Mouse (Mus musculus): ENCODE measurements around the gene Sgcb.
"Not testable (repeated sequence)": the region's sequence is repeated elsewhere in the genome, so short reads cannot be mapped to it uniquely, and the experiment has no call there.

The Sgcb gene

DNA sequence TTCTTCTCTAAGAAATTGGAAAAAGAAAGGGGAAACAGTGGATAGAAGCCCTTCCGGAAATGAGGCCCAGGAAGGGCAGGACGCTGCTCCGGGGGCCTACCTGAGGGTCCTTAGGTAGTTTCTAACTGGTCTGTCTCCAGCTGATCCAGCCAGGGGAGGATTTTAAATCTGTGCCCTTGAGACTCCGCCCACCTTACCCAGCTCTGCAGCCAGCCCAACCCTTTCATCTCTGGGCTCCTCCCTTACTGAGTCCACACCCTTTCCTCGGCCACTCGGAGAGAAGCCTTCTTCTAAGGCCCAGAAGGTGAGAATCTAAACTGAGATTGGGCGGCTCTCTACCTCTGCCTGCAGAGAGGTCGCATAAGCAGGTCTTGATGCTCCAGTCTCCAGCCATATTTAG, 15.3 kb downstream of the Sgcb start, which contains the start of gene Lrrc66:
Gene Lrrc66 (minus strand): TSS at position 236 of the 400 bp plus-strand sequence.
- no peak for DNase-seq

- no peak for DNase-seq
Measured at GRCm38 (mm10) chr5:73631001-73631558, 16.5 kb downstream of the Sgcb start.

- peak; percentile 24 to 33 for DNase-seq
Measured at GRCm38 (mm10) chr5:73630141-73630540, 17.4 kb downstream of the Sgcb start.

GRCm38 (mm10) chr5:73627991-73628390, 19.6 kb downstream of the Sgcb start:
- DNase-seq, result no peak

GRCm38 (mm10) chr5:73627559-73627958, 20.0 kb downstream of the Sgcb start:
- DNase-seq, result no peak

GRCm38 (mm10) chr5:73626842-73627241, 20.7 kb downstream of the Sgcb start:
- no peak for DNase-seq

DNA sequence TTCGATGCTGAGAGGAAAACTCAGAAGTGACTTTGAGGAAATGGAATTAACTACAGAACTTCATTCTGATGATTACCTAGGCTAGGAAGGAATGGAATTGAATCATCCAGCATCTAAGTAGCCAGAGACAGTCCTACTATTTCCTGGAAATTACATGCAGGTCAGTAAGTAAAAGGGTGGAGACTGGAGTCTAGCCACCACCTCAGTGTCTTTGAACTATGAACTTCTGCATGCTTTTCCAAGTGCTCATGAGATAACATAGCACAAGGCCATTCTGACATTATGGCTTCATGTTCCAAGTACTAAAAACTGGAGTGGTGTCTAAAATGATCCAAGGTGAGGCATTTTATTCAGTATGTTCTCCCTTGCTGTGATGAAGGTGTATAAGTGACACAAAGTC, 22.1 kb downstream of the Sgcb start:
- DNase-seq, result no peak

- DNase-seq, result no peak
Measured at GRCm38 (mm10) chr5:73618969-73619368, 28.6 kb downstream of the Sgcb start.

GRCm38 (mm10) chr5:73615211-73615610, 32.4 kb downstream of the Sgcb start:
- DNase-seq, result peak in 1 of 2 experiments; percentile 21

GRCm38 (mm10) chr5:73613296-73613695, 34.3 kb downstream of the Sgcb start:
- no peak for DNase-seq

- DNase-seq, result no peak
Measured at GRCm38 (mm10) chr5:73611071-73611470, 36.5 kb downstream of the Sgcb start.

GRCm38 (mm10) chr5:73604964-73605363, 42.6 kb downstream of the Sgcb start:
- no peak for DNase-seq

GRCm38 (mm10) chr5:73604542-73604941, 43.0 kb downstream of the Sgcb start:
- DNase-seq, result no peak

- no peak for DNase-seq
Measured at GRCm38 (mm10) chr5:73602865-73603264, 44.7 kb downstream of the Sgcb start.

- DNase-seq, result no peak
Measured at GRCm38 (mm10) chr5:73601361-73601763, 46.2 kb downstream of the Sgcb start.

- DNase-seq, result no peak
Measured at GRCm38 (mm10) chr5:73599991-73600390, 47.6 kb downstream of the Sgcb start.

- DNase-seq, result no peak
Measured at GRCm38 (mm10) chr5:73598943-73599695, 48.5 kb downstream of the Sgcb start.

DNA sequence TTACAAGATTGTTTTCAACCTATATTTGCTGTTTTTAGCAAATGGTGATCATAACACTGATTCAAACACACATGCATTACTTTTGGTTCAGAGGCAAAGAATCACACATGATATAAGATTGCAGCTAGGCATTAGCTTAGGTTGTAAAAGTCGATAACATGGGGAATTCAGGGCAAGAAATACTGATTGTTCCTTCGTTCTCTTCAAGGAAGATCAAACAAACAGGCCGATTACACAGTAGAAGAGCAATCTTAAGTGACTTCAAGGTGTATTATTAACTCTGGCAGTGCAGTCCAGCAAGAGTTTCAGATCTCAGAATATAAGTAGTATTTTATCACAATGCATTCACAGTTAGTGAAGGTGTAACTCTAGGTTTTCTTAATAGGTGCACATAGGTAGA, 60.5 kb downstream of the Sgcb start:
- DNase-seq, result no peak

DNA sequence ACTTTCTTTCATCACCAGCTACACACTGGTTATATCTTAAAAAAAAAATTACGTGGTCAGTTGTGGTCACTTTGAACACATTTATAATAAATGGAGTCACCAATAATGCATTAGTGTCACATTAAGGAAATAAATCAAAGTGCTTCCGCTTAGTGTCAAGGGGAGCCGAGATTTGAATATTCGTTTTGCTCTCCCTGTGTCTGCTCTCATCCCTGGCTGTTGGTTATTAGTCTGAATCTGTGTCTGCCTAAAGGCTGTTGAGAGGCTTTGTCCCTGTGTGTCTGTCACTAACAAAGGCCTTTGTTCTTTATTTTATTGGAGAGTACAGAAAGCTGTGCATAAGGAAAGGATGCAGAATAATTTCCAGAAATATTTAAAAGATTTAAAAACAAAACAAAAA, 61.0 kb downstream of the Sgcb start:
- DNase-seq, result no peak

GRCm38 (mm10) chr5:73585212-73586115, 62.1 kb downstream of the Sgcb start:
- no peak for DNase-seq

- DNase-seq, result not testable (repeated sequence)
Measured at GRCm38 (mm10) chr5:73584011-73584410, 63.6 kb downstream of the Sgcb start.
